Mouse (Mus musculus): ENCODE results near the gene Eif4a2. TPM values are rescaled to one million over a fixed set of nuclear protein-coding genes. Genes with fewer than 3 reads are reported as not detected.

The Eif4a2 gene
- polyA plus RNA-seq, 1 experiment from 2014 or later = 352 TPM

GRCm38 (mm10) chr16:23148936-23149335 is 41.7 kb downstream of the Eif4a2 start:
- no peaks in the 10 kb centered on the region for H3K9me3 ChIP-seq (ENCODE audit: control insufficient read depth, low read length)
- WGBS = 83% methylated on average over 2 of the region's 2 CpGs
- no peak overlapping the region for H3K4me2 ChIP-seq (replicated peaks)

GRCm38 (mm10) chr16:23149396-23149795 is 42.2 kb downstream of the Eif4a2 start:
- ATAC-seq (ENCODE audit: low FRiP score) (no peak), DNase-seq (ENCODE audit: low spot score) (no peak)
- H3K9me3 ChIP-seq (ENCODE audit: control insufficient read depth, low read length) = no peaks in the 10 kb centered on the region
- no peaks in the 10 kb centered on the region for H3K36me3 ChIP-seq (replicated peaks; ENCODE audit: control insufficient read depth, insufficient read depth)
- WGBS = 87% methylated on average over 8 of the region's 8 CpGs
- H3K4me1 ChIP-seq (replicated peaks; ENCODE audit: control insufficient read depth, insufficient read depth, low read length) = no peaks in the 10 kb centered on the region
- H3K9ac ChIP-seq = no peak overlapping the region
- no peak overlapping the region for H3K4me2 ChIP-seq (replicated peaks)
- no peak overlapping the region for H3K4me3 ChIP-seq (replicated peaks; ENCODE audit: low read length)
- H3K27me3 ChIP-seq (ENCODE audit: control insufficient read depth, insufficient read depth, low read length) = no peaks in the 10 kb centered on the region
- no peak overlapping the region for H3K27ac ChIP-seq

More at GRCm38 (mm10) chr16:23148936-23149335, 41.7 kb downstream of the Eif4a2 start:
- Histone ChIP-seq H3K4me3 (replicated peaks; ENCODE audit: low read length) (no peak overlapping the region), H3K4me1 (replicated peaks; ENCODE audit: control insufficient read depth, insufficient read depth, low read length) (no peaks in the 10 kb centered on the region), H3K36me3 (replicated peaks; ENCODE audit: control insufficient read depth, insufficient read depth) (no peaks in the 10 kb centered on the region), H3K27ac (no peak overlapping the region), H3K9ac (no peak overlapping the region), H3K27me3 (ENCODE audit: control insufficient read depth, insufficient read depth, low read length) (no peaks in the 10 kb centered on the region)
- ATAC-seq (ENCODE audit: low FRiP score) (no peak), DNase-seq (ENCODE audit: low spot score) (no peak)

- WGBS = 35% methylated on average over 2 of the region's 2 CpGs
- Histone ChIP-seq H3K9ac (no peak overlapping the region), H3K27me3 (ENCODE audit: control insufficient read depth, insufficient read depth, low read length) (no peaks in the 10 kb centered on the region), H3K4me1 (replicated peaks; ENCODE audit: control insufficient read depth, insufficient read depth, low read length) (no peaks in the 10 kb centered on the region), H3K27ac (no peak overlapping the region), H3K4me2 (replicated peaks) (no peak overlapping the region), H3K36me3 (replicated peaks; ENCODE audit: control insufficient read depth, insufficient read depth) (no peaks in the 10 kb centered on the region), H3K9me3 (ENCODE audit: control insufficient read depth, low read length) (no peaks in the 10 kb centered on the region), H3K4me3 (replicated peaks; ENCODE audit: low read length) (no peak overlapping the region)
- peak; percentile 48 for DNase-seq (ENCODE audit: low spot score)
- no peak for ATAC-seq (ENCODE audit: low FRiP score)
Observed at GRCm38 (mm10) chr16:23151423-23151822, 44.2 kb downstream of the Eif4a2 start.

GRCm38 (mm10) chr16:23154261-23154660 is 47.0 kb downstream of the Eif4a2 start:
- ATAC-seq (ENCODE audit: low FRiP score) (no peak), DNase-seq (ENCODE audit: low spot score) (no peak)
- no peak overlapping the region for H3K9ac ChIP-seq
- no peaks in the 10 kb centered on the region for H3K36me3 ChIP-seq (replicated peaks; ENCODE audit: control insufficient read depth, insufficient read depth)
- H3K4me2 ChIP-seq (replicated peaks) = no peak overlapping the region
- WGBS = 87% methylated on average over 5 of the region's 5 CpGs
- H3K27ac ChIP-seq = no peak overlapping the region
- no peaks in the 10 kb centered on the region for H3K27me3 ChIP-seq (ENCODE audit: control insufficient read depth, insufficient read depth, low read length)
- no peak overlapping the region for H3K4me3 ChIP-seq (replicated peaks; ENCODE audit: low read length)
- no peaks in the 10 kb centered on the region for H3K4me1 ChIP-seq (replicated peaks; ENCODE audit: control insufficient read depth, insufficient read depth, low read length)
- no peaks in the 10 kb centered on the region for H3K9me3 ChIP-seq (ENCODE audit: control insufficient read depth, low read length)

GRCm38 (mm10) chr16:23157013-23157412 is 49.8 kb downstream of the Eif4a2 start:
- H3K4me1 ChIP-seq (replicated peaks; ENCODE audit: control insufficient read depth, insufficient read depth, low read length) = no peaks in the 10 kb centered on the region
- no peak overlapping the region for H3K4me2 ChIP-seq (replicated peaks)
- H3K27me3 ChIP-seq (ENCODE audit: control insufficient read depth, insufficient read depth, low read length) = no peaks in the 10 kb centered on the region
- H3K9me3 ChIP-seq (ENCODE audit: control insufficient read depth, low read length) = no peaks in the 10 kb centered on the region
- H3K36me3 ChIP-seq (replicated peaks; ENCODE audit: control insufficient read depth, insufficient read depth) = no peaks in the 10 kb centered on the region
- no peak overlapping the region for H3K4me3 ChIP-seq (replicated peaks; ENCODE audit: low read length)
- H3K9ac ChIP-seq = no peak overlapping the region
- H3K27ac ChIP-seq = no peak overlapping the region
- ATAC-seq (ENCODE audit: low FRiP score) (no peak), DNase-seq (ENCODE audit: low spot score) (no peak)
- 95% methylated on average over 13 of the region's 13 CpGs for WGBS

- Histone ChIP-seq H3K4me2 (replicated peaks) (no peak overlapping the region), H3K4me3 (replicated peaks; ENCODE audit: low read length) (no peak overlapping the region), H3K9me3 (ENCODE audit: control insufficient read depth, low read length) (no peaks in the 10 kb centered on the region), H3K27ac (no peak overlapping the region), H3K9ac (no peak overlapping the region), H3K4me1 (replicated peaks; ENCODE audit: control insufficient read depth, insufficient read depth, low read length) (no peaks in the 10 kb centered on the region), H3K36me3 (replicated peaks; ENCODE audit: control insufficient read depth, insufficient read depth) (no peaks in the 10 kb centered on the region), H3K27me3 (ENCODE audit: control insufficient read depth, insufficient read depth, low read length) (no peaks in the 10 kb centered on the region)
- 90% methylated on average over 7 of the region's 7 CpGs for WGBS
- DNase-seq (ENCODE audit: low spot score) (no peak), ATAC-seq (ENCODE audit: low FRiP score) (no peak)
Observed at GRCm38 (mm10) chr16:23158292-23158691, 51.0 kb downstream of the Eif4a2 start.

GRCm38 (mm10) chr16:23158957-23159356 is 51.7 kb downstream of the Eif4a2 start:
- H3K4me3 ChIP-seq (replicated peaks; ENCODE audit: low read length) = no peak overlapping the region
- H3K36me3 ChIP-seq (replicated peaks; ENCODE audit: control insufficient read depth, insufficient read depth) = no peaks in the 10 kb centered on the region
- no peak for DNase-seq (ENCODE audit: low spot score)
- no peaks in the 10 kb centered on the region for H3K9me3 ChIP-seq (ENCODE audit: control insufficient read depth, low read length)
- H3K4me2 ChIP-seq (replicated peaks) = no peak overlapping the region
- no peak for ATAC-seq (ENCODE audit: low FRiP score)
- no peak overlapping the region for H3K9ac ChIP-seq
- no peak overlapping the region for H3K27ac ChIP-seq
- no peaks in the 10 kb centered on the region for H3K4me1 ChIP-seq (replicated peaks; ENCODE audit: control insufficient read depth, insufficient read depth, low read length)
- no peaks in the 10 kb centered on the region for H3K27me3 ChIP-seq (ENCODE audit: control insufficient read depth, insufficient read depth, low read length)
- WGBS = 63% methylated on average over 2 of the region's 2 CpGs

- Histone ChIP-seq H3K36me3 (replicated peaks; ENCODE audit: control insufficient read depth, insufficient read depth) (no peaks in the 10 kb centered on the region), H3K27me3 (ENCODE audit: control insufficient read depth, insufficient read depth, low read length) (no peaks in the 10 kb centered on the region), H3K9ac (no peak overlapping the region), H3K4me3 (replicated peaks; ENCODE audit: low read length) (no peak overlapping the region), H3K27ac (no peak overlapping the region), H3K4me2 (replicated peaks) (no peak overlapping the region), H3K4me1 (replicated peaks; ENCODE audit: control insufficient read depth, insufficient read depth, low read length) (no peaks in the 10 kb centered on the region), H3K9me3 (ENCODE audit: control insufficient read depth, low read length) (no peaks in the 10 kb centered on the region)
- no peak for ATAC-seq (ENCODE audit: low FRiP score)
- no peak for DNase-seq (ENCODE audit: low spot score)
- 84% methylated on average over 2 of the region's 2 CpGs for WGBS
Observed at GRCm38 (mm10) chr16:23159749-23160148, 52.5 kb downstream of the Eif4a2 start.

GRCm38 (mm10) chr16:23162116-23162515 is 54.9 kb downstream of the Eif4a2 start:
- Histone ChIP-seq H3K9ac (no peak overlapping the region), H3K9me3 (ENCODE audit: control insufficient read depth, low read length) (no peaks in the 10 kb centered on the region), H3K4me3 (replicated peaks; ENCODE audit: low read length) (no peak overlapping the region), H3K36me3 (replicated peaks; ENCODE audit: control insufficient read depth, insufficient read depth) (no peaks in the 10 kb centered on the region), H3K4me1 (replicated peaks; ENCODE audit: control insufficient read depth, insufficient read depth, low read length) (no peaks in the 10 kb centered on the region), H3K27ac (no peak overlapping the region), H3K4me2 (replicated peaks) (no peak overlapping the region), H3K27me3 (ENCODE audit: control insufficient read depth, insufficient read depth, low read length) (no peaks in the 10 kb centered on the region)
- DNase-seq (ENCODE audit: low spot score) = no peak
- WGBS = 91% methylated on average over 3 of the region's 3 CpGs
- ATAC-seq (ENCODE audit: low FRiP score) = no peak
